Mouse (Mus musculus): ENCODE results near the gene Slc16a9.

Slc16a9 gene

GRCm38 (mm10) chr10:70301190-70301589 lies 56.3 kb downstream of the Slc16a9 start:
- DNase-seq (ENCODE audit: low spot score): no peak

DNA sequence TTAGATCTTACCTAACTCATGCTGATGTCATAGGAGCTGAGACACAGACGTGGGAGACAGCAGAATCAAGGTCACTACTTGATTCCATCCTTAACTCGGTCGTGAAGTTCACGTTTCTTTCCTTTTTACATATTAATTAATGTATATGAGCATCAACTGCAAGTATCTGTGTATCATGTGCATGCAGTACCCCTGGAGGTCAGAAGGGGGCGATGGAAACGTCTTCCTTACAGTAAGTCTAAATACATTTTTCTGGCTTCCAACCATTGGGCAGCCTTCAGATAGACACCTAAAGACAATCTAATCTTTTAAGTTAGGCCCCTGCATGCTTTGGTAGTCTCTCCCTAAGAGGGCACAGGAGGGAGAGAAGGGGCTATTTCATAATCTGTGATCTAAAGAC lies 58.3 kb downstream of the Slc16a9 start:
- no peak for DNase-seq (ENCODE audit: low spot score)

- no peak for DNase-seq (ENCODE audit: low spot score)
These were observed 60.8 kb downstream of the Slc16a9 start for GRCm38 (mm10) chr10:70305683-70306082.

GRCm38 (mm10) chr10:70309416-70309815 lies 64.5 kb downstream of the Slc16a9 start:
- no peak for DNase-seq (ENCODE audit: low spot score)

DNA sequence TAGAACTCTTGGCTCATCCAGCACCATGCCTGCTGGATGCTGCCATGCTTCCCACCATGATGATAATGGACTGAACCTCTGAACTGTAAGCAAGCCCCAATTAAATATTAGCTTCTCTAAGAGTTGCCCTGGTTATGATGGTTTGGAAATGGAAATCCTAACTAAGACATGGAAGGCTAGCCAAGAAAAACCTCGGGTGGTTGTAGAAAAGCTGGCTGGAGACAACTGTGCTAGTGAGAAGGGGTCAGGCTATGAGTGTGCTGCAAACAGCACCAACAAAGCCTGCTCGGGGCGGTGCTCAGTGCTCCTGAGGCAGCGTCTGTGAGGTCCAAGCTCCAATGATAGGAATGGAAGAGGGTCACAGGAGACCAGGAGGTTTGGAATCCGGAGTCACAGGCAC lies 65.7 kb downstream of the Slc16a9 start:
- no peak for DNase-seq (ENCODE audit: low spot score)

DNA sequence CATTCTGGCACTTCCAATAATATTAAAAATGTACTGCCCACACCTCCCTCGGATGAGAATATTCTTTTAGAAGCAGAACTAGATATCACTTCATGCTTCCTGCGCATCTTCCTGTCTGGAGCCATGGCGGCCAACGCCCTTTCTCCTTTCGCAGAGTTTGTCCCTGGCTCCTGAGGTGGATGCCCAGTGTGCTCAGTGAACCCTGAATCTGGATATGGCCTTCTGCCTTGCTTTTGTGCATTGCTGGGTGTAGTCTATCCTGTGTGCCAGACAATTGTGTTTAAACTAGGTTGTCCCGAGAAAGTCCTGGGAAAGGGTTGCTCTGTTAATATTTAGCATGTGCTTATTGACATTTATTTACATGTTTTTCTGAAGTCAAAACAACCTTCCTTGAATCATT lies 71.0 kb downstream of the Slc16a9 start:
- DNase-seq (ENCODE audit: low spot score): no peak

- DNase-seq (ENCODE audit: low spot score): no peak
These were observed 72.0 kb downstream of the Slc16a9 start for GRCm38 (mm10) chr10:70316856-70317255.

- no peak for DNase-seq (ENCODE audit: low spot score)
These were observed 72.6 kb downstream of the Slc16a9 start for GRCm38 (mm10) chr10:70317394-70317965.

DNA sequence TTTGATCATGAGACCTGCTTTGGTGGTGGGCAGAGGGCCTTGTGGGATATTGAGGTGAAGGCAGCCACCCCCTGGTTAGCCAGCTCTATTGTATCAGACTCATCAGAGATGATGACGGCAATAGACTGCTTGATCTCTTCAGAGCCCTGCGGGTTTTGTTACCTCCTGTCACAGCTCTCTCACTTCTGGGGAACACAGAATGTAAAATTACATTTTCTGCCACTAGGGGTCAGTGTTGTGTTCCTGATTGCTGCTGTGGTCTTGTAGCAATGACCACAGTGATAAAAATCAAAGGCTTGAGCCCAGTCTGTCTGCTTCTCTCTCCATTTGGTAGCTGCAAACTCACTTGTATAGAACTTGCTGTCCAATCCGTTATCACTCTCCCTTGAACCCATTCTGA lies 73.7 kb downstream of the Slc16a9 start:
- no peak for DNase-seq (ENCODE audit: low spot score)

GRCm38 (mm10) chr10:70325518-70325917 lies 80.6 kb downstream of the Slc16a9 start:
- no peak for DNase-seq (ENCODE audit: low spot score)

GRCm38 (mm10) chr10:70327331-70327730 lies 82.4 kb downstream of the Slc16a9 start:
- DNase-seq (ENCODE audit: low spot score): no peak

GRCm38 (mm10) chr10:70328139-70328538 lies 83.2 kb downstream of the Slc16a9 start:
- DNase-seq (ENCODE audit: low spot score): no peak
